Mouse (Mus musculus) cerebellum, adult 8-10 months (tissue): Measurements from ENCODE around the gene Fbxo34.
"Not testable (repeated sequence)": the region's sequence is repeated elsewhere in the genome, so short reads cannot be mapped to it uniquely, and the experiment has no call there.

Source experiments
- DNase-seq: peaks from one replicate; pipeline ENCODE4 v3.0.0; 2022

Fbxo34 gene

DNA sequence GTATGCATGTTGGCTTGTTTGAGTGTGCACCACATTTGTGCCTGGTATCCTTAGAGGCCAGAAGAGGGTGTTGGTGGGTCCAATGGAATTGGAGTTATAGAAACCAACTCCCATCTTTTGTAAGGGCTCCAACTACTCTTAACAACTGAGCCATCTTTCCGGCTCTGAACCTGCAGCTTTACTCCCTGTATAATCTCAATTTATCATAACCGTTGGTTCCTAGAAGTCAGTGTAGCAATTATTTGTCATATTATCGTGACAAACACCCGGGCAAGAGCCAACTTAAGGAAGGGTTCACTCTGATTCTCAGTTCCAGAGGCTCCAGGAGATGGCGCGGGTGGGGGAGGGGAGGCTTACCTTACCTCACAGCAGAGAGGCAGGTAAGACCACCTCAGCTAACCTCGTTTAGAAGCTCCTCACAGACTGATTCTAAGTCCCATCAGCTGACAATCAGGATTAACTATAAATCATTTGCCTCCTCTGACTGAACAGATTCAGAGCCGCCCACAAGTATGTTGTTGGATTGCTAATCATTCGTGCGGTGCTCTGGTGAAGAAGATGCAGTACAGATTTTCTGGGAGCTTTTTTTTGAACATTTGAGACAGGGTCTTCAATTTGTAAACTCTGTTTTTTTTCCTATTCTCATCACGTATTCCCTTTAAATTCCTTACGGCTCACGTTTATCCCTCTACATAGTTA is 70.7 kb downstream of the Fbxo34 start:
- no peak for DNase-seq

DNA sequence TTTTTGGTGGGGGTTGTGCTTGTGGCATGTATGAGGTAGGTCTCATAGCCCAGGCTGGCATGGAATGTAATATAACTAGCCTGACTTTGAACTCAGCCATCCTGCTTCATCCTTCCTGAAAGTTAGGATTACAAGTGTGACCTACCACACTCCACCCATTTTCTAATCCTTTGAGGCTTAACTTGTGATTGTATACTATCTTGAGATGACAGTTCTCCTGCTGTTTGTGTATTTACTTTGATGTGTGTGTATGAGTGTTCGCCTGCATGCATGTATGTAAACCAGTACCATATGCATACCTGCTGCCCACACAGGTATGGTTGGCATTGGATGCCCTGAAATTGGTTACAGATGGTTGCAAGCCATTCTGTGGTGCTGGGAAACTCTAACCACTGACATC is 71.4 kb downstream of the Fbxo34 start:
- no peak for DNase-seq

DNA sequence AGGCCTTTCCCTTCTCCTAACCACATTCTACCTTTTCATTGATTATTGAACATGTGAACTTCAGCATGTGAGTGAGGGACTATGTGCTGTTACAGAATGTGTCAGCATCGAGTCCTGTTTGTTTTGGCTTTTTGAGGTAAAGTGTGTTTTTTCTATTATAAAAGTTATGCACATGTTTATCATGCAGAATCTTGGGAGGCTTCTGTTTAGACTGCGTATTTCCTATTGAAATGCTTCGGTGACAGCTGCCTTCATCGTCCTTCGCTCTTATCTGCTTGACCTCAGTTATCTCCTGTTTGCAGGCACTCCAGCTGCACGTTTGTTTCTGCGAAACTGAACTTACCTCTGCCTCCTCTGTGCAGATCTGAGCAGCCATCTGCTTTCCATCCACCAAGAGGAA is 72.1 kb downstream of the Fbxo34 start:
- no peak for DNase-seq

DNA sequence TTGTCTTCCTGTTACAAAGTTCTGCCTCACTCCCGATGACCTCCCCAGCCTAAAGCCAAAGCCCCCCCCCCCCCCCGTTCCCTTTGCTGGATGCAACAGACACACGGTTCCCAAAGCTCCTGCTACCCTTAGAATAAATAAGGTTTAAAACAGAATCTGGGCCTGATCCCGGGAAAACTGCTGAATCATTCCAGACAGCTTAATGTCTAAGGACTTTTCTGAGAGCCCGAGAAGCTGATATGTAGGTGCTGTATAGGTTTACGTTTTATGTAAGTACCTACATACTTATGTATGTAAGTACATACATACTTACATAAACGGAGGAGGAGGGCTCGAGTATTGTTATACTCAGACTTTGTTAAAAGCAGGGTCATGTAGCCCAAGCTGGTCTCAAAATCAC is 75.2 kb downstream of the Fbxo34 start:
- no peak for DNase-seq

DNA sequence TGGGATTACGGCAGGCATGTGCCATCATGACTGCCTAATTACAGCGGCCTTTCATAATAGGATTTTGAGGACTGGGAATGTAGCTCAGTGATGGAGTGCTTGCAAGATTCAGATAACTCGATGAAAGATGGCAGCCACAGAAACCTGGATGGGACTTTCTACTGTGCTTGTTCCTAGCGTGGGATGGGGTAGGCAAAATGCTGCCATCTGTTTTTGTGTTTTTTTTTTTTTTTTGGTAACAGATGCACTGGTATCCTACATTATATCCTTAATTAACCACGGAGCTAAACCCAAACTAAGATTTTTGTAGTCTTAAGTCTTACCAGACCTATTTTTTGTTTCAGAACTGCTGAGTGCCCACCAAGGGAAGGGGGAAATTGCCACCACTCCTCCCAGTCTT is 75.6 kb downstream of the Fbxo34 start:
- DNase-seq = no peak

DNA sequence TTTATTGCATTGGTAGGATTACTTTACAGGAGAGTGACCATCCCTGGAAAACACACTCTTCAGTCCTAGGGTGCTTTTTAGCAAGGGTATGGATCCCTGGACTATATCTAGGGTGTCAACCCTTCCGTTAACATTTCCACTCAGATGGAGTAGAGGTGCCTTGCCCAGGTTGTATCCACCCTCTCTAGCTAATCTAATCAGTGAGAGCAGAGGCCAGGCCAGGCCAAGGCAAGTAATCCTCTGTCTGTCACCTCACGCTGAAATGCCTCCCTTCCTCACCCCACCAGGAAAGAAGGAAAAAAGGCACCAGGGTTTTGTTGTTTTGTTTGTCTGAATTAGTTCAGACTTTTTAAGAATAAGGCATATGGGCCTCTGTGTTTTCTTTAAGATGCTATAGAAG is 77.6 kb downstream of the Fbxo34 start:
- DNase-seq = no peak

DNA sequence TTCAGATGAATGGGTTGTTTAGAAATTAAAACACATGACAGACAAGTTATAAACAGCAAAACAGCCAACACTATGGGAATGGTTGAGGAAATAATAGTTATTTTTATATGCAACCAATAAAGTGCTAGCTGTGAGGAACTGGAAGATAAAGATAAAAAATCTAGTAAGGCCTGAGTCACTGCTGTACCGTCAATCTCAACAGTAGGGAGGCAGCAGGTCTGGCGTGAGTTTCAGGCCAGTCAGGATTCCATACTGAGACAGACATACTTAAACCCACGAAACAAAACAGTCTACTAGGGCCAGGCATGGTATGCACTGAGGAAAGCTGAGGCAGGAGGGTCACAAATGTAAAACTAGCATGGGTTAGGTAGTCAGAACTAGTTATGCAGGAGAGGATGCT is 78.1 kb downstream of the Fbxo34 start:
- no peak for DNase-seq

DNA sequence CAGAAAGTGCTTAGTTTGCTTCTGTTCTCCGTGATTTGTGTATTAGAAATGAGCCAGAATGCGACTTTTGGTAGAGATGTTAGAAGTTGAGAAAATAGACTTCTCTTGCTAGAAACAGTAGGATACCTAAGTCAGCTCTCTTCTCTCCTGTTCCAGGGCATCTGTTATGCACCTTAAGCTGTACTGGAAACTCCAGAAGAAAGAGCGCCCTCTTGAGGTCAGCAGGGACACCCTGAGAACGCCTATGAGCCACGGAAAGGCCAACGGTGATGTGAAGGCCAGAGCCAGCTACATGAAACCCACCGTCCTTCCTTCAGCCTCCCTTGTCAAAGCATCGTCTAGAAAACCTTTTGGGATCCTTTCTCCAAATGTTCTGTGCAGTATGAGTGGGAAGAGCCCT is 78.8 kb downstream of the Fbxo34 start:
- DNase-seq = peak; percentile 57

DNA sequence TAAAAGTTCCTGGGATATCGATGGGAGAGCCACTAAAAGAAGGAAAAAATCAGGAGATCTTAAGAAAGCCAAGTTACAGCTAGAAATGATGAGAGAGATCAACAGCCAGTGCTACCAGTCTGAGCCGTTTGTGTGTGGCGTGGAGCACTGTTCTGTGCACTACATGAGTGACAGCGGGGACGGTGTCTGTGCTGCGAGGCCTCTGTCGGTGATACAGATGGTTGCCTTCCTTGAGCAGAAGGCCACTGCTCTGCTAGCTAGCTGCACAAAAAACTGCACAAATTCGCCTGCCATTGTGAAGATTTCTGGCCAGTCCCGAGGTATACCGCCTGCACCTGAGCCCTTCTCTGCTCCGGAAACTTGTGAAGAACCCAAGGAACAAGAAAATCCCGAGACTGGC is 79.4 kb downstream of the Fbxo34 start:
- not testable (repeated sequence) for DNase-seq

DNA sequence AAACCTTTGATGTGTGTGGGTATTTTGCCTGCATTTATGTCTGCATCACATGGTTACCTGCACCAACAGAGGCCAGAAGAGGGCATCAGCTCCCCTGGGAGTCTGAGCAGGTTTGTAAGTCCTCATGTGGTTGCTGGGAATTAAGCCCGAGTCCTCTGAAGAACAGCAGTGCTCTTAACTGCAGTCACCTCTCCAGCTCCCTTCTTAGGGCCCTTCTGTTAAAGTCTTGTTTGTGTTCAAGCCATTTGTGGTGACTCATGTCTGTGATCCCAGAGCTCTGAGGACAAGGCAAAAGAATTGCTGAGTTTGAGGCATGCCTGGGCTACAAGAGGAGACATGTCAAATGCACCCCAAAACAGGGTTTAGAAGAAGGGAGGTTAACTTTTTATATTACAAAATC is 82.3 kb downstream of the Fbxo34 start:
- no peak for DNase-seq

DNA sequence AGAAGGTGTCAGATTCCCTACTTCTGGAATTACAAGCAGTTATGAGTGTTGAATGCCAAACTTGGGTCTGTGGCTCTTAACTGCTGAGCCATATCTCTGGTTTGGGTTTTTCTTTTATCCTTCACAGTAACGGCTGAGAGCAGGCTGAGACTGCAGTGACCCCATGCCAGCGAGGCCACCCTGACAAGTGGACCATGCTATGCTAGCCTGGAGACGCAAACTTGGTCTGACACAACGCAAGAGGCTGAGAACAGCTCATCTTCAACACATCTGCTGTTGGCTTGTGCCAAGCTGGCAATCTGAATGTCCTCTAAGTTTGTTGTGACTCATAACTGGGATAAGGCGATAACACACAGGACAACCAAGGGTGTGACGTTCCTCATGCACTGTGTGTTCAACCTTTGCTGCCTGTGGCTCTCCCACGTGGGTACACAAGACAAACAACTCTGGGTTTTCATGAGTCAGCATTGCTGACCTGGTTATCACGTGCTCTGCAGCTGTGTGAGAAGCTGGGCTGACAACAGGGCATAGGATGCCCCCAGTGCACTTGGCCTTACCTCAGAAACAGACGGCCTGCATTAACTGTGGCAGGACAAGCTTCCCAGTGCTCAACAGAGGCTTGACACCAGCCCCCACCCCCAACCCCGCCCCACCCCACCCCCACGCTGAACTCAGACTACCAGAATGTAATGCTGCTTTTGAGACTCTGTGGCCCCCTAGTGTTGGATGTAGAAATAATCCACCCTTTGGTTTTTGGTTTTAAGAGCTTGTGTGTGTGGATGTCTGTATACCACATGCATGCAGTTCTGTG is 83.3 kb downstream of the Fbxo34 start:
- DNase-seq = no peak

DNA sequence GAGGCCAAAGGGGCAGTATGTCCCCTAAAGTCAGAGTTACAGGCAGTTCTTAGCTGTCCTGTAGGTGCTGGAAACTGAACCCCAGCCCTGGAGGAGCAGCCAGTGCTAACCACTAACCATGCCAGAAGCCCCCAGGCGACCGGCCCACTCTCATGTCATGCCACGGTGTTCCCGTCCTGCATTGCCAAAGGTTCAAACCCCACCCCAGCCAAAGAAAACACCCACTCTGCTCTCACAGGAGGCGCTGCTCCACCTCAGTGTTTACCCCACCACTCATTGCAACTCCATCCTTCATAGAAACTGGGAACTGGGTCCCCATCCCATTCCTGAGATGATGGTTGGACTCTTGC is 83.9 kb downstream of the Fbxo34 start:
- DNase-seq = no peak

DNA sequence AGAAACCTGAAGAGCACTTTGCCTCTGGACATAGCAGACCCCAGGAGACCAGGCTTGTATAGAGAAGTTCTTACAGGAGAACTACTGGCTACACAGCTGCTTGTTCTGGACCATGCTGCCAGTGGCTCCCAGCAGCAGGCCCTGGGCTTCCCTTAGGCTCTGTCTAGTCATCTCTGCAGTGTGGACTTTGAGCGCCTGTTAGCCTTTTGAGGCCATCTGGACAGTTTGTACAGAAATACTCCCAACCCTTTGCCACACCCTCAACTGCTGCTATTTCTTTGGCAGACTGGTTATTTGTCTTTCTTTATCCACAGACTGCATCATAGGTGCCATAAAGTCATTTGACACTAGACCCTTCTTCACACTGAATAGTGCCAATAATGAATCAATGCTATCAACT is 84.9 kb downstream of the Fbxo34 start:
- DNase-seq = no peak

DNA sequence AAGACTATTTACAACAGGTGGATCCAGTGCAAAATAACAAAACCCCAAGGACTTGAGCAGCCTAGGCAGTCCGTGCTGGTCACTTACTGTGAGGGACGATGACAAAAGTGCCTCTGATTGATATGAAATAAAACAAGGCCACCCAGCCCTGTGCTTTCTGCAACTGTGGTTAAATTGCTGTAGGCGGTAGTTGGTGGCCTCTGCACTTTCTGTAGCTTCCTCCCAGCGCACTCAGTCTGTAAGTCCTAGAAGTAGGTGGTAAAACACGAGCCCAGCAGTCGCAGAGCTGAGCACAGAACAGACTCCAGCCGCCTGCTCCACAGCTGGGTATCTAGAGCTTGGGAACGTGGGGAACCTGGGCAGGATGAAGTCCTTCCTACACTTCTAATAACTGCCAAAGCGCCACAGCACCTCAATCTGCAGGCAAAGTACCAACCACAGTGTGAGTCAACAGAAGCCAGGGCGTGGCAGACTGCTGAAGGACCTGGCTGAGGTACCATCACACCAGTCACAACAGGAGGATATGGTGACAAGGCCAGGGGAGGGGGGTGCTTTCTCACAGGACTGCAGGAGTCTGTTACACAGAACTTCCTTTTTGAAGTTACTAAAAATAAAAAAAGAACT is 91.2 kb downstream of the Fbxo34 start:
- no peak for DNase-seq

DNA sequence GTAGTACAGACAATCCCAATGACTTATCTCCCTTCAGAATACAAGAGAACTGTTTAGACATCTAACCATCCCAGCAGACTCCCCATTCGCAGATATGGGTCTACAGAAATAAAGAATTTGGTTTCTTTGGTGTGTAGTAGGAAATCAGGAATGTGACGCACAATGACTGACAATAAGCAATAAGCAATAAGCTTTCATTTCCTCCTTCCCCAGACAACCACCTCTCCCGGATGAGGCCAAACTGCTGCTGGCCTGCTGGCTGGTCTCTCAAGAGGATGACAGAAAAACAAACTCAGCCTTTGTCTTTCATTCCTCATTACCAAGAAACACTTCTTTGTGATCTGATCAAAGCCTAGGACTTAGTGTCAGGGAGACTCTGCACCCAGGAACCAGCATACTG is 92.1 kb downstream of the Fbxo34 start:
- DNase-seq = no peak

DNA sequence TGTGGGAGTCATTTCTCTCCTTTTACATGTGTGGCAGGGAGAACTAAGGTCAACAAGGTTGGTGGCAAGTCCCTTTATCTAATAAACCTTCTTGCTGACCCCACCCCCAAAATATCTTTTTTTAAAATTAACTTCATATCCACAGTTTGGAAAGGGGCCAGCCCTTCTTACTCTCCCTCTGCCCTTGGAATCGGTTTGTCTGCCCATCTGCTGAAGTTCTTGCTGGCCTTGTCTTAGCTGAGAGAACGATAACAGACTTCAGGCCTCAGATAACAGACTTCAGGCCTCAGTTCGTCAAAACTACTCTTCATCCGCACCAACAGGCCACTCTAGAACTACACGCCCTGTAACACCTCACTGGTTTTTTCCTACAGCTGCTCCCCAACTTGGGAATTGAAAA is 94.1 kb downstream of the Fbxo34 start:
- DNase-seq = no peak

DNA sequence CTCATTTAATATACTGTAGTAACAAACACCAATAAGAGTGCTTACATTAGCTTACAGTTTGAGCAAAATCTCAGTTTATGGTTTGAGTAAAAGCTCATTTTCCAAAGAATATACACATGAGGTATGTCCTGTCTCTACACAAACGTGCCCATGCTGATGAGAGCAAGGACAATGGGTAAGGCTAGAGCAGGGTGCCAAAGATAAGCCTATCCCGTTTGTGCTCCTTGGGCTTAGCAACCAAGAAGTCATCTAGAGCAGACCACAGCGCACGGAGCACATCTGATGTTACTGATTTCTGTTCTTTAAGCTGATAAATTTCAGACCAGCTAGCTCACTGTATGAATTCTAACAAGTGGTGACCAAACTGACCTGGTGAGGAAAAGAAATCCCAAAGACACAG is 94.7 kb downstream of the Fbxo34 start:
- DNase-seq = no peak

DNA sequence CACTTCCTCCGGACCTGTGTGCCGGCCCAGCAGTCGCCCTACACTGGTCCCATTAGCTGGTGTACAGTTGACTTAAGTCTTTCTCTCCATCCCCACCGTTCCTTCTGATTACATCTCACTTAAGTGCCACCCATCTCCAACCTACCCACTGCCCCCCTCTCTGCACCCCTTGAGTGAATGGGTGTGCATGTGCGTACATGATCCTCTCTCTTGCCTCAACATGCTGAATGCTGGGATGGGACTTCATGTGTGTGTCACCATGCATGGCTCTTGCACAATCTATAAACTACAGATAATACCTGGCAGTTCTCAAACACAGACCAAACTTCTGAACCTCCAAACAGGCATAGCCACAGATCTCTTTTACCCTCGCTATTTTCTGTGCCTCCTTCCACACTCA is 101.4 kb downstream of the Fbxo34 start:
- DNase-seq = no peak

DNA sequence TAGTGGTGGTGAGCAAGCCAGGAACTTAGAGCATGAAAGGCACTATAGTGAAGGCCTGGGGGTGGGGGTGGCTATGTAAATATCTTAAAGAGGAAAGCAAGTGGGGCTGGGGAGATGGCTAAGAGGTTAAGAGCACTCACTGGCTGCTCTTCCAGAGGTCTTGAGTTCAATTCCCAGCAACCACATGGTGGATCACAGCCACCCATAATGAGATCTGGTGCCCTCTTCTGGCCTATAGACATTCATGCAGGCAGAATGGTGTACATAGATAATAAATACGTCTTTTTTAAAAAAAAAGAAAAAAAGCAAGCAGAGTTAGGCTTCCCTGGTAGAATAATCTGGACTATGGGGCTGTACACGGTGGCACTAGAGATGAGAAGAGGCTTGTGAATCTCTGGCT is 103.2 kb downstream of the Fbxo34 start:
- DNase-seq = no peak

DNA sequence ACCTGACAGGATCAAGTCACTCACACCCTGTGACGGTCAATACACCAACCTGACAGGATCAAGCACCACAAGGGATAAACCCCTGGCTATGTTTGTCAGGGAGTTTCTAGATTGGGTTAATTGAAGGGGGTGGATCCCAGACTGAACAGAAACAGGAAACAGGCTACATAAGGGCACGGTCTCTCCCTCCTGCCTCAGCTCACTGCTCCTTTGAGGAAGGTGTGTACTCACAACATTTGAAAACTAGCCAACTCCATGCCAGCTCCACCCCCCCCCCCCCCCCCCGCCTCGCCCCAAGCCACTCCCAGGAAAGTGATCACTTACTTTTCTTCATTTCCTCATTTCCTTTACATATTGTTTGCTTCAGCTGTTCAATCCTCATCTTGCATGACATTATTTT is 104.0 kb downstream of the Fbxo34 start:
- no peak for DNase-seq

DNA sequence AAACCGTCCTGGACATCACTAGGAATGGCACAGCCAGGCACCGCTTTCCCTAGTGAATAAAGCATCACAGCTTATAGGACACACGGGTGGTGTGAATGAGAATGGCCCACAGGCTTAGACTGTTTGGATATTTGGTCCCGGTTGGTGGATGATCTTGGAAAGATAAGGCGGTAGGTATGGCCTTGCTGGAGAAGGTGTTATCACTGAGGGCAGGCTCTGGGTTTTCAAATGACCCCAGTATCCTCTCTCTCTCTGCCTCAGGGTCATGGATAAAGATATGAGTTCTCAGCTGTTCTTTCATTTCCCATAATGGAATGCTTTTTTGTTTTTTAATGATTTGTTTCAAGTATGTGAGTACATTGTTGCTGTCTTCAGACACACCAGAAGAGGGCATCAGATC is 105.0 kb downstream of the Fbxo34 start:
- no peak for DNase-seq

DNA sequence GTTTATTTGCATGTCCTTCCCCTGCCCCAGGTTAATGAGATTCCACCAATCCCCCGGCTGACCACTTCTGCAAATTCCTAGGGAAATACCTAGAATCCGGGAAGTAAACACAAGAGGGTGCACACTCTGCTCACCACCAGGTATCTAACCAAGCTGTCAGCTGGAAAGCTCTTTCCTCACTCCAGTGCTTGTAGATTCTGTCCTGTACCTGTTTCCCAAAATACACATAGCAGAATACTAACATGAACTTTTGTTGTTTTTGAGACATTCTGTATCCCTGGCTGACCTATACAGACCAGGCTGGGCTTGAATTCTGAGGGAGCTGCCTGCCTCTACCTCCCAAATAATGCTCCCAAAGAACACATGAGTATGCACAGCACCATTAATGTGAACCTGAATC is 110.5 kb downstream of the Fbxo34 start:
- no peak for DNase-seq

DNA sequence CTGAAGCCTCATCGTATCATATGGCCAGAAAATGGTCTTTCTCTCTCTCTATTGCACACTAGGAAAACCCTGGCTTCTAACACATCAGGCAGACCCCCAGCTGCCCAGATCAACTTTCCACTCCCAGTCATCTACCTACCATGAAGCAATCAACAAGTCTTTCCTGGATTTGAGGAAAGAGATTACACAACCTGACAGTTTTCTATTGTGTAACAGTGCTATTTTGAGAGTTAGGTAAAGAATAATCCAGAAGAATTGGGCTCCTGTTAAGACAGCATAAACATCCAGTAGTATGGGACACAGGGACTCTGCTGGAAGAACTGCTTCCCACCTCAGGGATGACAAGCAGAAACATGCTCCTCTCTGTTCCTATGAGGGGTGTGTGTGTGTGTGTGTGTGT is 112.3 kb downstream of the Fbxo34 start:
- no peak for DNase-seq

DNA sequence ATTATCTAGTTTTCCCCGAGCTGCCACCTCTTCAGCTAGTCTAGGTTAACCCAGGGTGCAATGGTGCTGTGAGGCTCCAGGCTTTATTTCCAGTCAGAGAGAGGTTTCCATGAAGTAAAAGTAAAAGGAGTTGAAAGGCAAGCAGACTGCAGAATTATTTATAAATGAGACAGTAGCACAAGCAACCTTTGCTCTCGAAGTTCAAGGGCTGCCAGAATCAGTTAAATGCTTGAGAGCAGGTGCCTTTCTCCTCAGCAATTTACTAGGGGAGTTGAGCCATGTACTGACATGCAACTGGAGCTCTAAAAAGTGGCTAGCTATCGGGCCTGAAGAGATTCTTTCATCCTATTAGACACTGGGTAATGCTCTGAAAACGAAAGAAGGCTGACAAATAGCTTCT is 112.9 kb downstream of the Fbxo34 start:
- no peak for DNase-seq
